Mouse (Mus musculus) brain, embryonic 14.5 days (tissue): ENCODE data around the gene Atp6v0a1.

Source experiments
- CTCF ChIP-seq: fragments of 200-500 bp; IDR thresholded peaks from 2 replicates; pipeline ENCODE4 v1.5.1; 2012; ENCODE audit warnings: inconsistent platforms, mild to moderate bottlenecking, moderate library complexity, borderline replicate concordance; ENCODE audit not compliant: insufficient read depth, insufficient read length; ENCODE audit errors: extremely low read depth
- POLR2A ChIP-seq: fragments of 200-500 bp; IDR thresholded peaks from 2 replicates; pipeline ENCODE4 v1.6.1; 2012; ENCODE audit warnings: mild to moderate bottlenecking, inconsistent platforms, borderline replicate concordance; ENCODE audit not compliant: poor library complexity, insufficient read depth, insufficient read length, severe bottlenecking; ENCODE audit errors: extremely low read depth

- no peak for TF ChIP-seq CTCF
- TF ChIP-seq POLR2A: peak; percentile 73; the same call in 1 of the 2 replicates
Measured at GRCm38 (mm10) chr11:101069391-101070188, 60.3 kb downstream of the Atp6v0a1 start, which contains the start of gene Naglu.
